Mouse (Mus musculus) bone marrow, adult 2 months (tissue): Measurements from ENCODE around the gene Bcl2l15. TPM values are rescaled to one million over a fixed set of nuclear protein-coding genes. Genes with fewer than 3 reads are reported as not detected.

Source experiments
- H3K27ac ChIP-seq: fragments of 200-500 bp; 2 replicates; pipeline ENCODE4 v1.5.1; 2012; ENCODE audit warnings: low read depth, mild to moderate bottlenecking, control low read depth, inconsistent platforms, low read length; ENCODE audit not compliant: control insufficient read depth, poor library complexity, insufficient read depth
- H3K4me1 ChIP-seq: fragments of 200-500 bp; 2 replicates; pipeline ENCODE4 v1.6.1; 2011; ENCODE audit warnings: low read length; ENCODE audit not compliant: control insufficient read depth, insufficient read depth
- H3K4me3 ChIP-seq: fragments of 200-500 bp; replicated peaks from 2 replicates; pipeline ENCODE3; 2011; ENCODE audit warnings: mild to moderate bottlenecking, low read depth, low read length, control low read depth; ENCODE audit not compliant: control insufficient read depth
- CTCF ChIP-seq: fragments of 200-500 bp; IDR thresholded peaks from 2 replicates; pipeline ENCODE4 v1.5.1; 2011; ENCODE audit warnings: low read length, control low read depth; ENCODE audit not compliant: control insufficient read depth, insufficient read depth
- POLR2A ChIP-seq: fragments of 200-500 bp; IDR thresholded peaks from 2 replicates; pipeline ENCODE4 v1.6.1; 2011; ENCODE audit warnings: low read depth, mild to moderate bottlenecking, control low read depth, low read length, borderline replicate concordance; ENCODE audit not compliant: control insufficient read depth
- WGBS: fragments of 180-500 bp; shearing (Covaris S2); methylation state at CpG from one replicate; pipeline ENCODE4 v1.1.7; 2018; 5-methylcytosine and 5-hydroxymethylcytosine counted together
- polyA plus RNA-seq: library from polyadenylated mRNA; stranded (reverse); fragments of >200 nt; gene quantifications from 2 replicates; pipeline ENCODE4 v1.2.4, GENCODE M21; 2011; ENCODE audit warnings: low replicate concordance; ENCODE audit not compliant: missing spikeins, insufficient read depth, insufficient read length

Gene Bcl2l15
- polyA plus RNA-seq, 1 experiment: 11.2 TPM

DNA sequence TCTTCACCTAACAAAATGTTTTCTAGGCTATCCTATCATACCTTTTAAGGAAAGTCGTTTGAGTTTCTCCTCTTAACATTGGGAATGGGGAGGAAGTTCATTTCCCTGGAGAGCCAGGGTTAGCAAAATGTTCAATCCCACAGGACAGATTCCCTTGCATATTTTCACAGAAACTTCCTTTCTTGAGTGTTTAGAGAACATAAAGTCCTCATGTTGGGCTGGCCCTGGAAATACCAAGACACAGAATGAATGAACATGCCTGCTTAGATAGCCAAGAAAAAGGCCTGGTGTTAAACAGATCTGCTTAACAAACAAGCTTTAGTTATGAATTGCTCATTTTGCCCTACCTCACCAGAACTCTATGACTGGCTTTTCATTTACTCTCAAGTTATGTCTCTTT, 39.8 kb upstream of the Bcl2l15 start:
- H3K27ac ChIP-seq: no peak overlapping the region
- no peak overlapping the region for H3K4me3 ChIP-seq
- peaks cover 7% of the 10 kb centered on the region; the same call in 1 of the 2 replicates for H3K4me1 ChIP-seq
- 72% methylated on average over 1 of the region's 1 CpGs for whole genome bisulfite sequencing
- TF ChIP-seq CTCF: no peak
- TF ChIP-seq POLR2A: no peak

GRCm38 (mm10) chr3:103796389-103796788, 36.0 kb upstream of the Bcl2l15 start:
- Histone ChIP-seq H3K27ac (no peak overlapping the region), H3K4me3 (no peak overlapping the region), H3K4me1 (peaks cover 10% of the 10 kb centered on the region; the same call in 1 of the 2 replicates)
- TF ChIP-seq POLR2A (no peak), CTCF (no peak)
- 35% methylated on average over 2 of the region's 2 CpGs for WGBS

GRCm38 (mm10) chr3:103799507-103799906, 32.9 kb upstream of the Bcl2l15 start:
- no peak for TF ChIP-seq POLR2A
- TF ChIP-seq CTCF: no peak
- Histone ChIP-seq H3K4me1 (peaks cover 14% of the 10 kb centered on the region; the same call in 1 of the 2 replicates), H3K27ac (no peak overlapping the region), H3K4me3 (no peak overlapping the region)
- 41% methylated on average over 2 of the region's 2 CpGs for WGBS

GRCm38 (mm10) chr3:103801631-103802531, 30.5 kb upstream of the Bcl2l15 start:
- Histone ChIP-seq H3K4me3 (no peak overlapping the region), H3K4me1 (peaks cover 13% of the 10 kb centered on the region; the same call in 1 of the 2 replicates), H3K27ac (peak overlapping the region; percentile 97)
- TF ChIP-seq CTCF (no peak), POLR2A (peak; percentile 58; the same call in 1 of the 2 replicates)
- 3% methylated on average over 10 of the region's 10 CpGs for WGBS

DNA sequence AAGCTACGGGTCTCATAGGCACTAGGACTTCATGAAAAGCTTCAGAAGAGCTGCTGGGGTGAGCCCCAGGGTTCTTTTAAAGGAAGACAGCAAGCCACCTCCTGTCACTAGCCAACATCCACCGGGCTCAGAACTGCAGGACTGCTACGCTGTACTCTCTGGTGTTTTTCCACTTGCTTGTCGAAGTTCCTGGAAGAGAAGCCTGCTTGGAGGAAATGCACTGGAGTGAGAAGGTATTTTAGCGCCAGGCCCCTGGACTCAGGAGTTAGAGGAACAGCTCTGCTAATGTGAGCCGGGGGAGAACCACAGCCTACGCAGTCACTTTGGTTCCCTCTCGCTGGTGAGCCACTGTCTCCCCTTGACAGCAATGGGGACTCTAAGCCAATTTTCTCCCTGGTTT, 29.5 kb upstream of the Bcl2l15 start:
- H3K4me3 ChIP-seq: no peak overlapping the region

GRCm38 (mm10) chr3:103805671-103806070, 26.7 kb upstream of the Bcl2l15 start:
- peaks cover 10% of the 10 kb centered on the region; the same call in 1 of the 2 replicates for H3K4me1 ChIP-seq

More for the DNA sequence above, 29.5 kb upstream of the Bcl2l15 start:
- 14% methylated on average over 8 of the region's 8 CpGs for WGBS
- Histone ChIP-seq H3K27ac (peak overlapping the region; percentile 78), H3K4me1 (peaks cover 13% of the 10 kb centered on the region; the same call in 1 of the 2 replicates)
- TF ChIP-seq CTCF (no peak), POLR2A (no peak)

DNA sequence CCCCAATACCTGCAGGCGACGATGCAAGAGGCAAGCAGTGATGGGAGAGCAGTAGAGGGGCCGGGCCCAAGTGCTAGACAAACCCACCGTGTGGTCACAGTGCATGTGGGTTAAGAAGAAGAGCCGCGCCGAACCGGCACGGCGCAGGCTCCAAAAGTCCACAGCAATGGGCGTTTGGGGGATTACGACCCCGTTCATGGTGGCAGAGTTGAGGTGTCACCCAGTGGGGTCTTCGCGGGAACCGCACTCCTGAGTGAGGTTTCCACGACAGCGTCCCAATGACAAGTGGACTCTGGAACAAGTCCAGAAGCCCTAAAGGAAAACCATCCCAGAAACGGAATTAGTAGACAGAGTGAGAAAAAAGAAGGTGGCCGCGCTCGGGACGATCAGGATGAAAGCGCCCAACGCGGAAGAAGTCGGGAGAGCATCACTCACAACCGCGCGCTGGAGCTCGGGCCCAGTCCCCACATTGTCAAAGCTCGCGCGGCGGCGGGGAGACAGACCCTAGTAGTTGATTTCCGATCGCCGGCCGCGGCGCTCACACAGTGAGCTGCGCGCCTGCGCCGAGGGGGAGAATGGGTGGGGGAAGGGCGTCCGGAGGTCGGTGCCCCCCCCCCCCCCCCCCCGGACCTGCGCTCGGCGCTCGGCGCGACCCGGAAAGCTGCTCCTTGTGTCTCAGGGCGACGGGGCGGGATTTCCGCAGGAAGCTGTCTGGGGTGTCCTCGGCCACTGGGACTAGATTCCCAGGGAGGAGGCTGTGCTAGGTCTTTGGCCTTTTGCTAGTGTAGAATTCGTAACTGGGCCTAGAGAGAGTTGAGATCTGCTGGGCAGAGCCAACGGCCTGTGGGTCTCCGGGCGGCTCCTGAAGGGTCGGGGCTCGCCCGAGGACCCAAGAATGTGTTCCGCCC, 23.3 kb upstream of the Bcl2l15 start, which contains the start of the genes Dclre1b, Ap4b1 and Gm43064:
Gene Dclre1b (minus strand): TSS at position 554 of the 908 bp plus-strand sequence.
Gene Ap4b1 (plus strand): TSS at position 630 of the 908 bp plus-strand sequence.
Gene Gm43064 (plus strand): TSS at position 683 of the 908 bp plus-strand sequence.
- under 1% methylated on average over 68 of the region's 70 CpGs for WGBS

More at GRCm38 (mm10) chr3:103805671-103806070, 26.7 kb upstream of the Bcl2l15 start:
- Histone ChIP-seq H3K27ac (no peak overlapping the region), H3K4me3 (no peak overlapping the region)
- WGBS: 49% methylated on average over 1 of the region's 1 CpGs
- TF ChIP-seq CTCF: no peak
- TF ChIP-seq POLR2A: no peak

GRCm38 (mm10) chr3:103809799-103810150, 22.6 kb upstream of the Bcl2l15 start:
- no peaks in the 10 kb centered on the region; the same call in 1 of the 2 replicates for H3K4me1 ChIP-seq
- no peak for TF ChIP-seq POLR2A
- TF ChIP-seq CTCF: no peak

More for the DNA sequence above, 23.3 kb upstream of the Bcl2l15 start, which contains the start of the genes Dclre1b, Ap4b1 and Gm43064:
- peak within 1 kb of the TSS; percentile 97 for H3K4me3 ChIP-seq
- peaks cover 2% of the 10 kb centered on the region; the same call in 1 of the 2 replicates for H3K4me1 ChIP-seq
- H3K27ac ChIP-seq: peak within 1 kb of the TSS; percentile 97
- TF ChIP-seq CTCF: no peak
- TF ChIP-seq POLR2A: peak; percentile 70

More at GRCm38 (mm10) chr3:103809799-103810150, 22.6 kb upstream of the Bcl2l15 start:
- peak overlapping the region; percentile 72 for H3K4me3 ChIP-seq
- H3K27ac ChIP-seq: peak overlapping the region; percentile 97
- 1% methylated on average over 14 of the region's 14 CpGs for WGBS
